Mouse (Mus musculus) ES-E14 (cell line): ENCODE data around the gene Mrm3.

Experiments used
- CHD2 ChIP-seq: IDR thresholded peaks from 2 replicates; pipeline ENCODE4 v1.6.1; 2014; ENCODE audit warnings: mild to moderate bottlenecking, low read depth, low read length, inconsistent platforms
- ZNF384 ChIP-seq: IDR thresholded peaks from 2 replicates; pipeline ENCODE4 v1.6.1; 2012; ENCODE audit warnings: low read depth, low read length, inconsistent platforms

GRCm38 (mm10) chr11:76239750-76240149, 3.8 kb upstream of the Mrm3 start:
- TF ChIP-seq CHD2 (no peak), ZNF384 (no peak)
